Mouse (Mus musculus): Measurements from ENCODE around the gene Uqcc2. TPM values are rescaled to one million over a fixed set of nuclear protein-coding genes. Genes with fewer than 3 reads are reported as not detected.
A peak's percentile ranks its signal among the peaks of the same experiment; 100 is the strongest.

The Uqcc2 gene
- polyA plus RNA-seq, 1 experiment, result 1,028 TPM

DNA sequence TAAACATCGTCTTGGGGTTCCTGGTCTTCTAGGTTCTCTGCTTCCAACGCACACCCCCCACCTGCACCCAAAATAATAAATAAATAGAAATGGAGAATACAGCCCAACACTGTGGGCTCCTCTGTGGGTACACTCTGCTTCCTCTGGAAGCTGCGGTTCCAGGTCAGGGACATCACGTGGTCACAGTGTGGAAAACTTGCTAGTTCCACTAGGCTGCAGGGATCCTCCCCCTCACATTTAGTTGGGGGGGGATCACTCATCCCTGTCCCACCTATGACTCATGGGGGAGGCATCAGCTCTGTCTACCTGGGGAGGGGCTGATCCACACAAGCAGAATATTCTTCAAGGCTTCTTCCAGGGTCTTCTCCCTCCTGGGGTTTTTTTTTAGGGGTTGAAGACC lies 10.4 kb upstream of the Uqcc2 start:
- no peak overlapping the region for H3K4me3 ChIP-seq (ENCODE audit: control insufficient read depth, low read depth, low read length)
- H3K36me3 ChIP-seq (ENCODE audit: control insufficient read depth, insufficient read depth, low read length), result no peaks in the 10 kb centered on the region
- no peak overlapping the region for H3K27ac ChIP-seq (ENCODE audit: control insufficient read depth, insufficient read depth, low read depth, low read length)
- no peaks in the 10 kb centered on the region for H3K27me3 ChIP-seq (ENCODE audit: control insufficient read depth, insufficient read depth, low read length)
- peaks cover 2% of the 10 kb centered on the region; the same call in 1 of the 2 replicates for H3K4me1 ChIP-seq (ENCODE audit: control insufficient read depth, insufficient read depth, low read length)
- TF ChIP-seq CTCF (IDR thresholded peaks at IDR 0.05; ENCODE audit: control insufficient read depth, insufficient read depth, insufficient replicate concordance, low read depth, low read length) (no peak), POLR2A (IDR thresholded peaks at IDR 0.05; ENCODE audit: control insufficient read depth, low read depth, low read length) (no peak)

DNA sequence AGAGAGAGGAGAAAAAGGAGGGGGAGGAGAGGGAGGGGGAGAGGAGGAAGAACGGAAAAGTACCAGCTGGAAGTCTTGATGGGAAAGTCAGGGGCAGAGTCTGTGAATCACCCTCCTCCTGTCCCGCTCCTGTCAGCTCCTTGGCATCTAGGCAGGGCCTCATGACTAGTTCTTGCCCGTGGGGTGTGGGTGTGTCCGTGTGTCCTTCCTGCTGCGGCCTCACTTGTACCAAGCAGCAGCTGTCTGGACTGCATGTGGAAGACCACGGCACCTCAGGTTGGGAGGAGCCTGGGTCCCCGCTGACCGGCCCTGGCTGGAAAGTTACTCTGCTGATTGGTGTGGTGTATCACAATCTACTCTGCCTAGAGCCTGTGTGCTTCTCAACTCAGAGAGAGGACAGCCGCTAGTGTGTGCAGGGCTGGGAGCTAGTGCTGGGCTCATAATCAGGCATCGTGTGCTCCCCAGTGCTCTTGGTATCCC lies 8.3 kb upstream of the Uqcc2 start:
- Histone ChIP-seq H3K4me1 (ENCODE audit: control insufficient read depth, insufficient read depth, low read length) (peaks cover 2% of the 10 kb centered on the region; the same call in 1 of the 2 replicates), H3K36me3 (ENCODE audit: control insufficient read depth, insufficient read depth, low read length) (no peaks in the 10 kb centered on the region), H3K27ac (ENCODE audit: control insufficient read depth, insufficient read depth, low read depth, low read length) (no peak overlapping the region), H3K4me3 (ENCODE audit: control insufficient read depth, low read depth, low read length) (no peak overlapping the region), H3K27me3 (ENCODE audit: control insufficient read depth, insufficient read depth, low read length) (no peaks in the 10 kb centered on the region)
- no peak for TF ChIP-seq CTCF (IDR thresholded peaks at IDR 0.05; ENCODE audit: control insufficient read depth, insufficient read depth, insufficient replicate concordance, low read depth, low read length)

DNA sequence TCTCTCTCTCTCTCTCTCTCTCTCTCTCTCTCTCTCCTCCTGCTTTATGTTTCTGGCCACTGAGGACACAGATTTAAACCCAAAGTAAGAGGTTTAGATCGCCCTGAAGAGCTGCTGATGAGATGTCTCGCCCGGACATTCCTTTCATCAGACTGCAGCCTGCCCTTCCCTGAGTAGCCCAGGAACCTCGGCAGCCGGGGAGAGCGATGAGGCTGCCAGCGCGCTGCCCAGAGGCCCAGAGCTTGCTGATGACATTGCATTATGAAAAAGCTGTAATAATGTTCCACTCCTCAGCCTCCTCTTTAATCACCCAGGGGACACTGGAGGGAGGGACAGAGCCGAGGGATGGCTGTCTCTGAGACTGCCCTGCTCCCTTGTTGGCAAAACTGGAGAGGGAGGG lies 6.5 kb upstream of the Uqcc2 start:
- peaks cover 2% of the 10 kb centered on the region; the same call in 1 of the 2 replicates for H3K4me1 ChIP-seq (ENCODE audit: control insufficient read depth, insufficient read depth, low read length)
- no peak overlapping the region for H3K4me3 ChIP-seq (ENCODE audit: control insufficient read depth, low read depth, low read length)
- H3K36me3 ChIP-seq (ENCODE audit: control insufficient read depth, insufficient read depth, low read length), result no peaks in the 10 kb centered on the region
- H3K27ac ChIP-seq (ENCODE audit: control insufficient read depth, insufficient read depth, low read depth, low read length), result no peak overlapping the region
- TF ChIP-seq POLR2A (IDR thresholded peaks at IDR 0.05; ENCODE audit: control insufficient read depth, low read depth, low read length), result no peak
- TF ChIP-seq CTCF (IDR thresholded peaks at IDR 0.05; ENCODE audit: control insufficient read depth, insufficient read depth, insufficient replicate concordance, low read depth, low read length), result no peak
- no peaks in the 10 kb centered on the region for H3K27me3 ChIP-seq (ENCODE audit: control insufficient read depth, insufficient read depth, low read length)

DNA sequence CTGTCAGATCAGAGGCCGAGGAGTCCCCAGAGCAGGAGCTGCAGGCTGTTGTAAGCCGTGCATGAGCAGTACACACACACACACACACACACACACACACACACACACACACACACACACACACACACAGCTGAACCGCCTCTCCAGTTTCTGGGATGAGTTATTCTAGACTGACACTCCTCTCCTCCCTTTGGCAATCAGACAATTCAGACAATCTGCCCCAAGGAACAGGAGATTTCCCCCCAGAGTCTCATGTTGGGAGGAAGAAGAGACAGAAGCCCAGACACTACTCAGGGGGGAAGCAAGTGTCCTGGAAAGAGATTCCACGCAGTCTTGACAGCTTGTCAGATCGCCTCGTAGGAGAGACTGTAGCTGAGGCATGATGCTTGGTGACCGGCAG lies 5.6 kb upstream of the Uqcc2 start:
- H3K27ac ChIP-seq (ENCODE audit: control insufficient read depth, insufficient read depth, low read depth, low read length), result no peak overlapping the region
- H3K4me1 ChIP-seq (ENCODE audit: control insufficient read depth, insufficient read depth, low read length), result peaks cover 8% of the 10 kb centered on the region
- no peak overlapping the region for H3K4me3 ChIP-seq (ENCODE audit: control insufficient read depth, low read depth, low read length)
- H3K36me3 ChIP-seq (ENCODE audit: control insufficient read depth, insufficient read depth, low read length), result no peaks in the 10 kb centered on the region
- H3K27me3 ChIP-seq (ENCODE audit: control insufficient read depth, insufficient read depth, low read length), result no peaks in the 10 kb centered on the region
- no peak for TF ChIP-seq POLR2A (IDR thresholded peaks at IDR 0.05; ENCODE audit: control insufficient read depth, low read depth, low read length)
- TF ChIP-seq CTCF (IDR thresholded peaks at IDR 0.05; ENCODE audit: control insufficient read depth, insufficient read depth, insufficient replicate concordance, low read depth, low read length), result no peak

DNA sequence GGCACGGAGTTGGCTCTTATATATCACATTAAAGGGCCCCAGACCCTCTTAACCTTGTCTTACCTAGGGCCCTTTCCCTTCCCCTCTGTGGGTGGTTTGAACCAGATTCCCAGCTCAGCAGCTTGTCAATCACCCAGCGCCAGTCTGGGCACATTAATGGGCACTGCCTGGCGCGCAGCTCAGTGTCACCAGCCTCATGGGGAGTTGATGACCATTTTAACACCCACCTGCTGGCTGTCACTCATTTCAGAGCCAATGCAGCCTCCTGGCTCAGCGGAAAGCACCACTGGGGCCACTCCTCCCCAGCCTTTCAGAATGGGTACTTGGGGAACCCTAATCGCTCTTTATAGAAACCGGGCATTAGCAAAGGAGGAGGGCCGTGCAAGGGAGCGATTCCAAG lies 4.7 kb upstream of the Uqcc2 start:
- TF ChIP-seq CTCF (IDR thresholded peaks at IDR 0.05; ENCODE audit: control insufficient read depth, insufficient read depth, insufficient replicate concordance, low read depth, low read length), result no peak
- no peak for TF ChIP-seq POLR2A (IDR thresholded peaks at IDR 0.05; ENCODE audit: control insufficient read depth, low read depth, low read length)
- Histone ChIP-seq H3K27me3 (ENCODE audit: control insufficient read depth, insufficient read depth, low read length) (no peaks in the 10 kb centered on the region), H3K36me3 (ENCODE audit: control insufficient read depth, insufficient read depth, low read length) (no peaks in the 10 kb centered on the region), H3K27ac (ENCODE audit: control insufficient read depth, insufficient read depth, low read depth, low read length) (no peak overlapping the region), H3K4me1 (ENCODE audit: control insufficient read depth, insufficient read depth, low read length) (peaks cover 8% of the 10 kb centered on the region), H3K4me3 (ENCODE audit: control insufficient read depth, low read depth, low read length) (no peak overlapping the region)

DNA sequence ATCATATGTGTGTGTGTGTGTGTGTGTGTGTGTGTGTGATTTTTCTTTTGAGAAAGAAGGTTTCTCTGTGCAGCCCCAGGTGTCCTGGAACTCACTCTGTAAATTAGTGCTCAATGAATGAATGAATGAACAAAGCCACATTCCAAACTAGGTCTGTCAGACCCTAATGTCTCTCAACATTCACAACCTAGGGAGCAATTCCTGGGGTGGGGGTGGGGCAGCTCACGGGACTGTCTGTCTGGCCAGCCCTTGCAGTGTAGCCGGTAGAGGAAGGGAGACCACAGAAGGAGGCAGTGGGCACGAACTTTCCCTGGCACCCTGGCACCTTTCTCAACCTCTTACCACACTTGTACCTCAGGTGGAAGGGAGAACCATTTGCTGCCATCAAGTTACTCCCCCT lies 999 bp upstream of the Uqcc2 start:
- H3K4me1 ChIP-seq (ENCODE audit: control insufficient read depth, insufficient read depth, low read length), result peaks cover 18% of the 10 kb centered on the region
- no peaks in the 10 kb centered on the region for H3K36me3 ChIP-seq (ENCODE audit: control insufficient read depth, insufficient read depth, low read length)
- no peaks in the 10 kb centered on the region for H3K27me3 ChIP-seq (ENCODE audit: control insufficient read depth, insufficient read depth, low read length)
- H3K4me3 ChIP-seq (ENCODE audit: control insufficient read depth, low read depth, low read length), result peak overlapping the region; percentile 56
- no peak overlapping the region for H3K27ac ChIP-seq (ENCODE audit: control insufficient read depth, insufficient read depth, low read depth, low read length)
- TF ChIP-seq CTCF (IDR thresholded peaks at IDR 0.05; ENCODE audit: control insufficient read depth, insufficient read depth, insufficient replicate concordance, low read depth, low read length) (no peak), POLR2A (IDR thresholded peaks at IDR 0.05; ENCODE audit: control insufficient read depth, low read depth, low read length) (no peak)

DNA sequence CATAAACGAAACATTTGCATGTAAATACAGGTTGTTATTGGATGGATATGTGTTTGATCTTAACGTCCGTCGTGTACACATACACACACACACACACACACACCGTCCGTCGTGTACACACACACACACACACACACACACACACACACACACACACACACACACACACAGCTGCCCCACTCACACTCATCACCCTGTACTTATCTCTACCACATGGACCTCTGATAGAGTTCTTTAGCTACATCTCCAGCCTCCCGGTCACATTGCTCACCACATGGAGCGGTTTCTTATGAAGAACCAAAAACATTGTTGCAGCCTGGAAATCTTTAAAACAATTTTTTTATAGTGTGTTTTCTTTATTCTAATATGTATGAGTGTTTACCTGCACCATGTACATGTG lies 471 bp upstream of the Uqcc2 start:
- Histone ChIP-seq H3K27ac (ENCODE audit: control insufficient read depth, insufficient read depth, low read depth, low read length) (peak overlapping the region; percentile 63), H3K4me1 (ENCODE audit: control insufficient read depth, insufficient read depth, low read length) (peaks cover 18% of the 10 kb centered on the region), H3K36me3 (ENCODE audit: control insufficient read depth, insufficient read depth, low read length) (no peaks in the 10 kb centered on the region), H3K4me3 (ENCODE audit: control insufficient read depth, low read depth, low read length) (peak overlapping the region; percentile 89), H3K27me3 (ENCODE audit: control insufficient read depth, insufficient read depth, low read length) (no peaks in the 10 kb centered on the region)
- no peak for TF ChIP-seq CTCF (IDR thresholded peaks at IDR 0.05; ENCODE audit: control insufficient read depth, insufficient read depth, insufficient replicate concordance, low read depth, low read length)
- no peak for TF ChIP-seq POLR2A (IDR thresholded peaks at IDR 0.05; ENCODE audit: control insufficient read depth, low read depth, low read length)

DNA sequence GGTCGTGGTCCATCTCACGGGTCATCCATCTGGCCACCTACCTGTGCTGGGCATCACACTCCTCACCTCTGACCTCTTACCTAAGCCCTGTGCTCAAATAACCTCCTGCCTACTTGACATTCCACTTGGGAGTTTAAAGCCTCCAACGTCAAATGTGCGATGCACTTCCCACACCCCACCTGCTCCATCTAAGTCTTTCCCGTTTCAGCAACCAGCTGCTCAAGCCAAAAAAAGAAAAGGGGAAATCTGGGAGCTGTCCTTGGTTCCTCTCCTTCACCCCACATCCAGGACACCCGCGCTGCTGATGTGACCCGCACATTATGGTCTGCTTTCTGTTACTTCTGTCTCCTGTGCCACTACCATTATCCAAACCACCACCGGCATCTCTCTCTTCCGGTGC lies 1.5 kb downstream of the Uqcc2 start:
- H3K4me1 ChIP-seq (ENCODE audit: control insufficient read depth, insufficient read depth, low read length), result peaks cover 18% of the 10 kb centered on the region
- TF ChIP-seq CTCF (IDR thresholded peaks at IDR 0.05; ENCODE audit: control insufficient read depth, insufficient read depth, insufficient replicate concordance, low read depth, low read length) (no peak), POLR2A (IDR thresholded peaks at IDR 0.05; ENCODE audit: control insufficient read depth, low read depth, low read length) (no peak)
- no peak overlapping the region for H3K27ac ChIP-seq (ENCODE audit: control insufficient read depth, insufficient read depth, low read depth, low read length)
- H3K4me3 ChIP-seq (ENCODE audit: control insufficient read depth, low read depth, low read length), result no peak overlapping the region; the same call in 1 of the 2 replicates
- H3K27me3 ChIP-seq (ENCODE audit: control insufficient read depth, insufficient read depth, low read length), result no peaks in the 10 kb centered on the region
- H3K36me3 ChIP-seq (ENCODE audit: control insufficient read depth, insufficient read depth, low read length), result no peaks in the 10 kb centered on the region
